Mouse (Mus musculus): Measurements from ENCODE around the gene Zranb3.

DNA sequence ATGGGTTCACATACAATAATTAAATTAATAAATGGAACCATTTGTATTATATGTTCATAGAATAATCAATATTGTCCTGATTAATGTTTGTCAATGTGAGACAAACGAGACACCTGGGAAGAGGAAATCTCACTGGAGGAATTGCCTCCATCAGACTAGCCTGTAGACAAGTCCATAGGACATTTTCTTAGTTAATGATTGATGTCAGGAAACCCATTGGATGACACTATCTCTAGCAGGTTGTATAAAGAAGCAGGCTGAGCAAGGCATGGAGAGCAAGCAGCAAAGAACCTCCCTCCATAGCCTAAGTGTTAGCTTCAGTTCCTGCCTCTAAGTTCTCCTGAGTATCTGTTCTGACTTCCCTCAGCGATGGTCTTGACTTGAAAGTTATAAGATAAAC is 169.4 kb downstream of the Zranb3 start:
- TF ChIP-seq CTCF (IDR thresholded peaks at IDR 0.05; ENCODE audit: insufficient read depth, low read length) (no peak), POLR2A (IDR thresholded peaks at IDR 0.05; ENCODE audit: borderline replicate concordance, extremely low read depth, low read depth, low read length) (no peak)
